Mouse (Mus musculus): Measurements from ENCODE around the gene Efcab11. TPM values are rescaled to one million over a fixed set of nuclear protein-coding genes. Genes with fewer than 3 reads are reported as not detected.

The Efcab11 gene
- polyA plus RNA-seq, 1 experiment = 2.4 TPM

DNA sequence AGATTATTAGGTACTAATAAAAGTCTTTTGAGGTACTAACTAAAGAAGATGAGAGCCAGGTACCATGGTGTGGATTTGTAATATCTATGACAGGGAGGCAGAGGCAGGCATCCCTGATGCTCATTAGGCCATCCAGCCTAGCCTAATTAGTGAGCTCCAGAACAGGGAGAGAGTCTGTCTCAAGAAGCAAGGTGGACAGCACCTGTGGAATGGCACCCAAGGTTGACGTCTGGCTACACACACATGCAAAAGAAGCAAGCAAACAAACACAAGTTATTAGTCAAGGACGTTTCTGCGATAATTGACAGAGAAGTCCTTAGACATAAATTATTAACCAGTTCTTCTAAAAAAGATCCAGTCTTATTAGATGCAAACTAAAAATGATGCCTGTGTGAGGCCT is 114.6 kb downstream of the Efcab11 start:
- TF ChIP-seq POLR2A (IDR thresholded peaks at IDR 0.05; ENCODE audit: control insufficient read depth, extremely low read depth, insufficient read depth, low read length, poor library complexity) (no peak), CTCF (IDR thresholded peaks at IDR 0.05; ENCODE audit: borderline replicate concordance, control insufficient read depth, extremely low read depth, insufficient read depth, low read length, poor library complexity) (no peak)
- 97% methylated on average over 3 of the region's 3 CpGs for whole genome bisulfite sequencing

GRCm38 (mm10) chr12:99767691-99768090 is 116.5 kb downstream of the Efcab11 start:
- no peak overlapping the region for H3K27ac ChIP-seq (ENCODE audit: control insufficient read depth, insufficient read depth, low read length)
- H3K36me3 ChIP-seq (ENCODE audit: control insufficient read depth, insufficient read depth, low read length) = no peaks in the 10 kb centered on the region
- WGBS = 95% methylated on average over 11 of the region's 11 CpGs
- no peaks in the 10 kb centered on the region for H3K4me1 ChIP-seq (replicated peaks; ENCODE audit: control insufficient read depth, insufficient read depth, low read length)
- no peaks in the 10 kb centered on the region for H3K27me3 ChIP-seq (ENCODE audit: control insufficient read depth, insufficient read depth, low read length)
- TF ChIP-seq CTCF (IDR thresholded peaks at IDR 0.05; ENCODE audit: borderline replicate concordance, control insufficient read depth, extremely low read depth, insufficient read depth, low read length, poor library complexity) = no peak
- TF ChIP-seq POLR2A (IDR thresholded peaks at IDR 0.05; ENCODE audit: control insufficient read depth, extremely low read depth, insufficient read depth, low read length, poor library complexity) = no peak
- DNase-seq = no peak
- no peak overlapping the region for H3K4me3 ChIP-seq (ENCODE audit: control insufficient read depth, insufficient read depth, low read length)

More for the DNA sequence above, 114.6 kb downstream of the Efcab11 start:
- Histone ChIP-seq H3K36me3 (ENCODE audit: control insufficient read depth, insufficient read depth, low read length) (no peaks in the 10 kb centered on the region), H3K4me1 (replicated peaks; ENCODE audit: control insufficient read depth, insufficient read depth, low read length) (no peaks in the 10 kb centered on the region), H3K27me3 (ENCODE audit: control insufficient read depth, insufficient read depth, low read length) (no peaks in the 10 kb centered on the region), H3K4me3 (ENCODE audit: control insufficient read depth, insufficient read depth, low read length) (no peak overlapping the region), H3K27ac (ENCODE audit: control insufficient read depth, insufficient read depth, low read length) (no peak overlapping the region)
- DNase-seq = no peak

DNA sequence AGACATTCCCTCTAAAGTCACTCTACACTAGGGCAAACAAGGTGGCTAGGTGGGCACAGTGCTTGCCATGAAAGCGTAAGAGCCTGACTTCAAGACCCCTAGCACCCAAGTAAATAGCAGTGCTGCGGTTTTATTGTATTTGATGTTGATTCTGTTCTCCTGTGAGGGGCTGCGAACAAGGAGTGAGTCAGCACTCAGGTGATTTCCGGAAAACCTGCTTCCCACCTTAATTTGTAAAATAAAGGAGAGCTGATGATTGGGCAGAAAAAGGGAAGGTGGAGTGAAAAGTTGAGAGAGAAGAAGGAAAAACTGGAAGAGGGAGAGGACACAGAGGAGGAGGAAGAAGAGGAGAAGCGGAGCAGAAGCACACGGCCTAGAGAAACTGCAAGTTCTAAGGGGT is 118.3 kb downstream of the Efcab11 start:
- WGBS = 96% methylated on average over 6 of the region's 6 CpGs
- Histone ChIP-seq H3K27me3 (ENCODE audit: control insufficient read depth, insufficient read depth, low read length) (no peaks in the 10 kb centered on the region), H3K27ac (ENCODE audit: control insufficient read depth, insufficient read depth, low read length) (no peak overlapping the region), H3K36me3 (ENCODE audit: control insufficient read depth, insufficient read depth, low read length) (no peaks in the 10 kb centered on the region), H3K4me1 (replicated peaks; ENCODE audit: control insufficient read depth, insufficient read depth, low read length) (no peaks in the 10 kb centered on the region), H3K4me3 (ENCODE audit: control insufficient read depth, insufficient read depth, low read length) (no peak overlapping the region)
- no peak for TF ChIP-seq CTCF (IDR thresholded peaks at IDR 0.05; ENCODE audit: borderline replicate concordance, control insufficient read depth, extremely low read depth, insufficient read depth, low read length, poor library complexity)
- no peak for DNase-seq

DNA sequence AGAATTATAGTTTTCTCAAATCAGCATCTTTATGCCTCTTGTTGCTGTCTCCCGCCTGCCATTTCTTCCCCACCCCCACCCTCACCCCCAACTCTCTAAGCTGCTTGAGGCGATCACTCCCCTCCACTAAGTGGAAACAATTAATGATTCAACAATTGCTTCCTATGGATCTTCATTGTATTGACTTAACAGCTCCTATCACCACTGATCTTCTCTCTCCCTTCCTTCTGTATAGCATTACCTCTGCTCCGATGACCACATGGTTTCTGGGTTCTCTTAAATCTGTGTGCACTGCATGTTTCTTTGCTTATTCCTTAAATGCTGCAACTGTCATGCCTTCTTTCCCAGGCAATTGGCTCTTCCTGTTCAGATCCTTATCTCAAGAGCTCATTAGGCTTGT is 120.2 kb downstream of the Efcab11 start:
- no peak for TF ChIP-seq POLR2A (IDR thresholded peaks at IDR 0.05; ENCODE audit: control insufficient read depth, extremely low read depth, insufficient read depth, low read length, poor library complexity)
- TF ChIP-seq CTCF (IDR thresholded peaks at IDR 0.05; ENCODE audit: borderline replicate concordance, control insufficient read depth, extremely low read depth, insufficient read depth, low read length, poor library complexity) = no peak
- H3K4me3 ChIP-seq (ENCODE audit: control insufficient read depth, insufficient read depth, low read length) = no peak overlapping the region
- no peak overlapping the region for H3K27ac ChIP-seq (ENCODE audit: control insufficient read depth, insufficient read depth, low read length)
- no peaks in the 10 kb centered on the region for H3K4me1 ChIP-seq (replicated peaks; ENCODE audit: control insufficient read depth, insufficient read depth, low read length)
- H3K27me3 ChIP-seq (ENCODE audit: control insufficient read depth, insufficient read depth, low read length) = no peaks in the 10 kb centered on the region
- no peaks in the 10 kb centered on the region for H3K36me3 ChIP-seq (ENCODE audit: control insufficient read depth, insufficient read depth, low read length)
- DNase-seq = no peak
- 97% methylated on average over 3 of the region's 3 CpGs for WGBS

- DNase-seq = no peak
- no peak for TF ChIP-seq POLR2A (IDR thresholded peaks at IDR 0.05; ENCODE audit: control insufficient read depth, extremely low read depth, insufficient read depth, low read length, poor library complexity)
- no peak for TF ChIP-seq CTCF (IDR thresholded peaks at IDR 0.05; ENCODE audit: borderline replicate concordance, control insufficient read depth, extremely low read depth, insufficient read depth, low read length, poor library complexity)
- H3K4me1 ChIP-seq (replicated peaks; ENCODE audit: control insufficient read depth, insufficient read depth, low read length) = no peaks in the 10 kb centered on the region; the same call in 1 of the 2 replicates
- H3K27me3 ChIP-seq (ENCODE audit: control insufficient read depth, insufficient read depth, low read length) = no peaks in the 10 kb centered on the region
- no peak overlapping the region for H3K4me3 ChIP-seq (ENCODE audit: control insufficient read depth, insufficient read depth, low read length)
- no peak overlapping the region for H3K27ac ChIP-seq (ENCODE audit: control insufficient read depth, insufficient read depth, low read length)
- WGBS = 84% methylated on average over 15 of the region's 15 CpGs
- H3K36me3 ChIP-seq (ENCODE audit: control insufficient read depth, insufficient read depth, low read length) = no peaks in the 10 kb centered on the region
Observed at GRCm38 (mm10) chr12:99757754-99758526, 126.3 kb downstream of the Efcab11 start.

DNA sequence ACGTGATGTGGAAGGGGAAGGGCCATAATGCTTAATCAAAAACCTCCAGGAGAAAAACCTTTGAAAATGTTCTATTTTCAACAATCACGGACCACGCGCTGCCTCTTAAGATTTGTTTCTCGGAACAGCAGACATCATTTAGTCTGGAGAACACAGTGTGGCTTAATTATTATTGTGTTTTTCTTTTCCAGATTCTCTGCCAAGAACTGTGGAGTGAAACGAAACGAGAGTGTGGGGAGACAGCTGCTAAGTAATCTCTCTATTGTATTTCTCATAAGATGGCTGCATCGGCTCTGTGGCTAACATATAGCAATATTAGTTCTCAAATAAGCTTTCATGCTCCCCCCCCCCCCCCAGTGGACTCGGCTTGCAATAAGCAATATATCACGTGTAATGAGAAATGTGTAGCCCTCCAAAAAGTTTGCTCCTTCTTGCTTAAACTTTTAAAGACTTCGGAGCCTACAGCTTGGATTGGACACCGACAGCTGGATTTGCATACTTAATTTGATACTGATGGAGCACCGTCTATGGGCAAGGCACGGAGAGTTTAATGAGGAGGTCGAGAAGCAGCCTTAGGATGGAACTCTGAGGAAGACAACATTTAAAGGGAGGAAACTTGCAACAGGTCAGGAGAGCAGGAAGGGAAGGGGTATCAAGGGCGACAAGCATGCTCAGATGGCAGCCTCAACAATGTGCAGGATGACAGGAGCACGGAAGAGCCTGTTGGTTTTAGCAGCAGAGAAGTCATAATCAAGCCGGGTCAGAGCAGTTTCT is 127.1 kb downstream of the Efcab11 start:
- no peaks in the 10 kb centered on the region for H3K36me3 ChIP-seq (ENCODE audit: control insufficient read depth, insufficient read depth, low read length)
- H3K4me3 ChIP-seq (ENCODE audit: control insufficient read depth, insufficient read depth, low read length) = no peak overlapping the region
- WGBS = 93% methylated on average over 18 of the region's 18 CpGs
- TF ChIP-seq POLR2A (IDR thresholded peaks at IDR 0.05; ENCODE audit: control insufficient read depth, extremely low read depth, insufficient read depth, low read length, poor library complexity) (no peak), CTCF (IDR thresholded peaks at IDR 0.05; ENCODE audit: borderline replicate concordance, control insufficient read depth, extremely low read depth, insufficient read depth, low read length, poor library complexity) (no peak)
- no peak for DNase-seq
- H3K27ac ChIP-seq (ENCODE audit: control insufficient read depth, insufficient read depth, low read length) = no peak overlapping the region
- H3K27me3 ChIP-seq (ENCODE audit: control insufficient read depth, insufficient read depth, low read length) = no peaks in the 10 kb centered on the region
- no peaks in the 10 kb centered on the region; the same call in 1 of the 2 replicates for H3K4me1 ChIP-seq (replicated peaks; ENCODE audit: control insufficient read depth, insufficient read depth, low read length)
